Mouse (Mus musculus): ENCODE results near the gene Ttll12.

Ttll12 gene

GRCm38 (mm10) chr15:83563857-83564651 is 30.9 kb downstream of the Ttll12 start:
- in situ Hi-C loops (cut with MboI; ENCODE audit: low sequenced_read_pairs): no loop called here

- in situ Hi-C loops (cut with MboI; ENCODE audit: low sequenced_read_pairs): no loop called here
Observed at GRCm38 (mm10) chr15:83563327-83563856, 31.6 kb downstream of the Ttll12 start, which contains the start of the genes Tspo and Mcat. Tspo (plus strand) TSS chr15:83563592. Mcat (minus strand) TSS chr15:83563787.

GRCm38 (mm10) chr15:83562626-83563270 is 32.2 kb downstream of the Ttll12 start:
- in situ Hi-C loops (cut with MboI; ENCODE audit: low sequenced_read_pairs): no loop called here

GRCm38 (mm10) chr15:83560941-83561477 is 33.9 kb downstream of the Ttll12 start:
- in situ Hi-C loops (cut with MboI; ENCODE audit: low sequenced_read_pairs): no loop called here

GRCm38 (mm10) chr15:83555161-83555974 is 39.6 kb downstream of the Ttll12 start:
- in situ Hi-C loops (cut with MboI; ENCODE audit: low sequenced_read_pairs): no loop called here

- in situ Hi-C loops (cut with MboI; ENCODE audit: low sequenced_read_pairs): no loop called here
Observed at GRCm38 (mm10) chr15:83553831-83554230, 41.1 kb downstream of the Ttll12 start.

- in situ Hi-C loops (cut with MboI; ENCODE audit: low sequenced_read_pairs): no loop called here
Observed at GRCm38 (mm10) chr15:83550137-83550536, 44.8 kb downstream of the Ttll12 start.

GRCm38 (mm10) chr15:83547144-83547543 is 47.8 kb downstream of the Ttll12 start:
- in situ Hi-C loops (cut with MboI; ENCODE audit: low sequenced_read_pairs): no loop called here

GRCm38 (mm10) chr15:83546029-83546428 is 48.9 kb downstream of the Ttll12 start:
- in situ Hi-C loops (cut with MboI; ENCODE audit: low sequenced_read_pairs): no loop called here

- in situ Hi-C loops (cut with MboI; ENCODE audit: low sequenced_read_pairs): no loop called here
Observed at GRCm38 (mm10) chr15:83541647-83542287, 53.2 kb downstream of the Ttll12 start.

GRCm38 (mm10) chr15:83539905-83540304 is 55.1 kb downstream of the Ttll12 start:
- in situ Hi-C loops (cut with MboI; ENCODE audit: low sequenced_read_pairs): no loop called here

- in situ Hi-C loops (cut with MboI; ENCODE audit: low sequenced_read_pairs): no loop called here
Observed at GRCm38 (mm10) chr15:83538855-83539254, 56.1 kb downstream of the Ttll12 start.

GRCm38 (mm10) chr15:83535890-83536231 is 59.1 kb downstream of the Ttll12 start:
- in situ Hi-C loops (cut with MboI; ENCODE audit: low sequenced_read_pairs): no loop called here

GRCm38 (mm10) chr15:83534960-83535889 is 59.7 kb downstream of the Ttll12 start:
- in situ Hi-C loops (cut with MboI; ENCODE audit: low sequenced_read_pairs): no loop called here

GRCm38 (mm10) chr15:83532606-83533005 is 62.4 kb downstream of the Ttll12 start:
- in situ Hi-C loops (cut with MboI; ENCODE audit: low sequenced_read_pairs): no loop called here

GRCm38 (mm10) chr15:83531961-83532469 is 62.9 kb downstream of the Ttll12 start:
- in situ Hi-C loops (cut with MboI; ENCODE audit: low sequenced_read_pairs): no loop called here

GRCm38 (mm10) chr15:83530688-83531087 is 64.3 kb downstream of the Ttll12 start:
- in situ Hi-C loops (cut with MboI; ENCODE audit: low sequenced_read_pairs): no loop called here

- in situ Hi-C loops (cut with MboI; ENCODE audit: low sequenced_read_pairs): no loop called here
Observed at GRCm38 (mm10) chr15:83530233-83530632, 64.7 kb downstream of the Ttll12 start.

GRCm38 (mm10) chr15:83529765-83530164 is 65.2 kb downstream of the Ttll12 start:
- in situ Hi-C loops (cut with MboI; ENCODE audit: low sequenced_read_pairs): no loop called here
